Mouse (Mus musculus) cerebellum, adult 8-10 months (tissue): Measurements from ENCODE around the gene Siah2.

ENCODE experiments used
- DNase-seq: peaks from one replicate; pipeline ENCODE4 v3.0.0; 2022

The Siah2 gene

DNA sequence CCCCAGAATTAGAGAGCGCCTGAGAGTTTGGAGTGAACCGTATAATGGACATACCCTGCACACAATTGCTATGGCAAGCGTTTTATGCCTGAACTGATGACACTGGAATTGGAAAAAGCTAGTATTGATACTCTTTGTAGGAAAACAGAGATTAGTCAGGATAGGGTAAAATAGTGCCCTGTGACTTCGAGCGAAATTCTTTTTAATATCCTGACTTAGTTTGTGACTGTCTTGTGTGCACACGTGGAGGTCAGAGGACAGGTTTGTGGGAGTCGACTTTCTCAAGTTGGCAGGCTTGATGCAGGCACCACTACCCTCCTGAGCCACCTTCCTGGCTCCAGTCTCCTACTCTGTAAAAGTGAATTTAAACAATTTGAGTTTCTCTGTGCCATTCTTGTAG lies 1.1 kb upstream of the Siah2 start:
- no peak for DNase-seq

DNA sequence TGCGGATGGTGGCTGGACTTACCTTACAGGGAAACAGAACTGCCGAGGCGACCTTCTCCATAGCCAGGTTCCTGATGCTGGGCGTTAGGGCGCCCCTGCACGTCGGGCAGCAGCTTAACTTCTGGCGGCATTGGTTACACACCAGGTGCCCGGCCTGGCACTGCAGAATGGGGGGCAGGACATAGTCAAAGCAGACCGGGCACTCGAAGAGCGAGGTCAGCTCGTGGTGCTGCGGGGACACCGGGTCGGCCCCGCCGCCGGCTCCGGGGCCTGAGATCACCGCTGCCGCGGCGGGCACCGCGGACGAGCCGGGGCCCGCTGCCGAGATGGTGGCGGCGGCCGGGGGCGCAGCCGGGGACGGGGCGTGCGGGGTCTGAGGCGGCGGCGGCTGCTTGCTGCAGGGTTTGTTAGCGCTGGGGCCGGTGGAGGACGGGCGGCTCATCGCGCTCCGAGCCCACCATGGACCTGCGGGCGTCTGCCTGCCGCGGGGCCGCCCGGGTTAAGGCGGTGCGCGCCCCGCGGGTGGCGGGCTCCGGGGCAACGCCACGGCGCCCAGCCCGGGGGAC lies 743 bp downstream of the Siah2 start:
- DNase-seq, result peak; percentile 57

DNA sequence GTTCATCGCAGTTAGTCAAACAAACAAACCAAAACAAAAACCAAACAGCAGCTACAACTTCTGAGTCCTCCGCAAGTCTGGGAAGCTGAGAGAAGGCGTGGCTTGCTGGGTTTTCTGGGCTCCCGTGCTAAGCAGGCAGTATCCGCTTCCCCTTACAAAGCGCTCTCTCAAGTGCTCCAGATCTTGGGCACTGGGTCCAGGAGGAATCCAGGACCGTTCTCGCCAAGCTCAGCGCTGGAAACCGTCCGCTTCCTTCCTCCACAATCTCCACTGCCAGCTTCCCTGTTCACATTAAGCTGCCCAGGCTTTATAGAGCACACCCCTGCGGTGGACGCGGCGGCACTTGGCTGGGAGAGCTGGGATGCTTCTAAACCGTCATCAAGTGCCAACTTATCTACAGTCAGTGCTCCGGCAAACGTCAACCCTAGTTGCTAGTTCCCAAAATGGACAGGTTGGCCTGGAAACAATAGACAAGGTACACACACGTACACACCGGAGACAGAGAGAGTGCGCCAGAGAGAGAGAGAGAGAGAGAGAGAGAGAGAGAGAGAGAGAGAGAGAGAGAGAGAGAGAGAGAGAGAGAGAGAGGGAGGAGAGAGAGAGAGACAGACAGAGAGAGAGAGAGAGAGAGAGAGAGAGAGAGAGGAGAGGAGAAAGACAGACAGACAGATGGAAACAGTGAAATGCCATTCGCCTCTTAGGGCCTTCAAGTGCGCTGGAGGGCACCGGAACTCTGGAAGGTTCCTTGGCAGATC lies 1.4 kb downstream of the Siah2 start:
- peak; percentile 84 for DNase-seq

DNA sequence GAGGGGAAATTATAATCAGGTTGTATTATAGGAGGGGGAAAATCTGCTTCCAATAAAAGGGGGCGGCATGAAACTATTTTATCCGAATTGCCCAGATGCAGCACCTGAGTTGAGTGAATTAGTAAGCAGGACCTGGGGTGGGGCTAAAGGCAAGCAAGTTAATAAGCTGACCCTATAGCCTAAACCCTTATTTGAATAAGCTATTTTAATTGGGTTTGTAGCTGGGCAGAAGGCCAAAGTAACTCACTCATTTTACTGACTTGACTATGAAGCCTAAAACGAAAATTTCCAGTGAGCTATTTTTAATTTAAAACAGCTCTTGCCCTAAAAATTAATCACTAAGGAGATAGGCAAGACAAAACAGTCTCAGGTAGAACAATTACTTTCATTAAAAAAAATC lies 2.5 kb downstream of the Siah2 start:
- DNase-seq, result no peak

GRCm38 (mm10) chr3:58689105-58689504 lies 3.1 kb downstream of the Siah2 start:
- no peak for DNase-seq

GRCm38 (mm10) chr3:58688551-58688950 lies 3.6 kb downstream of the Siah2 start:
- DNase-seq, result no peak

DNA sequence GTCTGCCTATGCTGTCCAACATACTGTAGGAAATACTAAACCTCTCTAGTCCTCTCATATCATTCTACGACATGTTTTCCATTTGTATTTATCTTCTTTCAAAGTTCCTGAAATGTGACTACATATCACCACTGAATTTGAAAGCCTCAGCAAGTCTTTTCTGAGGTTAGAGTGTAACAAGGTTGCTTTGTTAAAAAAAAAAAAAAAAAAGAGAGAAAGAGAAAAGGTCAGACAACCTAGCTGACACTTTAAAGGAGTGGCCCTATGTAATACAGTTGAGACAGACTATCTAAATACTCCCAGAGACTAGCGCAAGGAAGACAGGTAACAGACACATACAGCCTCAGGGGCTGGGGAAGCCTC lies 5.3 kb downstream of the Siah2 start:
- no peak for DNase-seq

GRCm38 (mm10) chr3:58686206-58686921 lies 5.8 kb downstream of the Siah2 start:
- no peak for DNase-seq

DNA sequence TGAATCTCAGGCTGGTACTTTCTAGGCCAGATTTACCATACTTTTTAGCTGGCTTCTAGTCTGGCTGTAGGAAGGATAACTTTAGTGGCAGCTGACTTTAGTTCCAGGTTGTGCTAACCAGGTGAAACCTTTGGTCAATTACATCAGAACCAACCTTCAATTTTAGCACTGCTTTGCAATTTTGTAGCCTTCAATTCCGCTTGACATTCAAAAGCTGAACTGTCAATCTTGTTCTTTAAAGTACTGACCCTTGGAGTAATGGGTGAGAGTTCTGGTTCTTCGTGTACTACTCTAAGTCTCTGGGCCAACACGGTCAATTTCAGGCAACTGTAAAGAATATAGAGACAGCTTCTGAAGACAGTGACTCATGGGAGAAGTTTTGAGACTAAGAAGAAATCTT lies 6.8 kb downstream of the Siah2 start:
- no peak for DNase-seq

DNA sequence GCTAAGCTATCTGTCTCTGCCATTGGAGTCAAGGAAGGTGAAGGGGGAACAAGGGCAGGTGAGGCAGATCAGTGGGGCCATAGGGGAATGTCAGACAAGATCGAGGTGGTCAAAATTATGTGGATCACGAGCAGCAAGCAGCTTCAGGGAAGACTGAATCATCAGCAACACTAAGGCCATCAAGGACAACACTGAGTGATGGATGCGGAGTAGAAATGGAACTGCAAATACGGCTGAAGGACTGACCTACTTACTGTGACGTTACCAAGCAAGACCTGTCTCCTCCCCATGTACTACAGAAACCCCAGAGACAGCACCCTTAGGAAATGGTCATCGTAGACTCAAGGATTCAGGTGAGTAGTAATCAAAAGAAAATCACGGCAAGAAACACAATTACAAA lies 8.9 kb downstream of the Siah2 start:
- DNase-seq, result no peak

- DNase-seq, result no peak
These were observed 9.9 kb downstream of the Siah2 start for GRCm38 (mm10) chr3:58682336-58682735.

- DNase-seq, result no peak
These were observed 10.4 kb downstream of the Siah2 start for GRCm38 (mm10) chr3:58681831-58682230.

DNA sequence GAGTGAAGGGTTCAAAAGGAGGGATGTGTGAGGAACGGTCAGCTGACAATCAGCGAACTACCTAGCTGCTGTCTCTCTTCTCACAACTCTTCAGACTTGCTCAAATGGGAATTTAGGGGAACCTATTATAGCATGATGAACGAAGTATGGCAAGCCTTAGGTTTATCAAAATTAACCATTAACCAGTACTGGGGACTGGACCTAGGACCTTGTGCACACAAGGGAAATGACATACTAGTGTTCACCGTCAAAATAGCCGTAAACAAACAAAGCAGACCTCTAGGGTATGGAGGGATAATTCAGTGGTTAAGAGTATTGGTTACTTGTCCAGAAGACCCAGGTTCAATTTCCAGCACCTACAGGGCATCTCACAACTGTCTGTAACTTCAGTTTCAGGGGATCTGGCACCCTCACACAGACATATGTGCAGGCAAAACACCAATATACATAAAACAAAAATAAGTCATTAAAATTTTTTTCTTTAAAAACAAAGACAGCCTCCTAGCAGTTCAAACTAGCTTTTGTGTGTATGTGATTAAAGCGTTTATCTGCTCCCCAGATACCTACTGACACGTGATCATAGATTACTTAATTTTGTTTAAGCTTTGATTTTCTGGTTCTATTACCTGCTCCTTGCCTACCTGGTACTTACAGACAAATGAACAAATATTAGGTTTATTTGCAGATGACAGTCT lies 11.1 kb downstream of the Siah2 start:
- DNase-seq, result no peak

DNA sequence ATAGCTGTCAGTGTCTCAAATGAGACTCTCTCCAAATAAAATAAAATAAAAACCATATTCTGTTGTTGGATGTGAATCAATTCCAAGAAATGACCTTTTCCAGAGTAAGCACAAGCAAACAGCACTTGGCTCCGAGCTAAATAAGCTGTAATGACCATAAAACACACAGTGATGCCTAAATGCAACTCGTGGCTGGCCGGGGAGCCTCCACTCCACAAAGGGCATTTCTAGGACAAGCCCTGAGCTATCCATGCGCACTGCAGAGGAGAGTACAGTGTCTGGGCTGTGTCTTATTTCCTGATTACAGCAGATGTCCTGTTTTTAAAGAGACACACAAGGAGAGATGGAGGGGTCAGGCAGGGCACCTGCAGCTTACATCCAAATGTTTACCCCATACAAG lies 12.2 kb downstream of the Siah2 start:
- no peak for DNase-seq

- no peak for DNase-seq
These were observed 13.3 kb downstream of the Siah2 start for GRCm38 (mm10) chr3:58678905-58679304.

DNA sequence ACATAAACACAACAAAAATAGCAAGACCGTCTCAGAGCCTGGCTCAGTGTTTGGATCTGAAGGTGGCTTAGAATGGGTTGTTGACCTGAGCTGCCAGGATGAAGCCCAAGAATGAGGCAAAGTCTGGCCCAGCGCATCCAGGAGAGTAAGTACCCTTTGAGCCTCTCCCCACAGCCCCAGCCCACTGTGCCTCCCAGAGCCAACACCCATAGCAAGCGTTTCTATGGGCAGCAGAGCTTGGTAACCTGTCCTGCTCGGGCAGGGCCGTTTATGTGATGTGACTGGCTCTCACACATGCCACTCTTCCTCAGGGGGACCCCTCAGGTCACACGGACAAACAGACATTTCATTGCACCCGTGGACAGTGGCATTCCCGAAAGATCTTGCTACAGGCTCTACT lies 13.8 kb downstream of the Siah2 start:
- no peak for DNase-seq

GRCm38 (mm10) chr3:58677615-58678014 lies 14.6 kb downstream of the Siah2 start:
- no peak for DNase-seq

- no peak for DNase-seq
These were observed 18.9 kb downstream of the Siah2 start for GRCm38 (mm10) chr3:58673295-58673694.

- no peak for DNase-seq
These were observed 19.6 kb downstream of the Siah2 start for GRCm38 (mm10) chr3:58672481-58673183.

DNA sequence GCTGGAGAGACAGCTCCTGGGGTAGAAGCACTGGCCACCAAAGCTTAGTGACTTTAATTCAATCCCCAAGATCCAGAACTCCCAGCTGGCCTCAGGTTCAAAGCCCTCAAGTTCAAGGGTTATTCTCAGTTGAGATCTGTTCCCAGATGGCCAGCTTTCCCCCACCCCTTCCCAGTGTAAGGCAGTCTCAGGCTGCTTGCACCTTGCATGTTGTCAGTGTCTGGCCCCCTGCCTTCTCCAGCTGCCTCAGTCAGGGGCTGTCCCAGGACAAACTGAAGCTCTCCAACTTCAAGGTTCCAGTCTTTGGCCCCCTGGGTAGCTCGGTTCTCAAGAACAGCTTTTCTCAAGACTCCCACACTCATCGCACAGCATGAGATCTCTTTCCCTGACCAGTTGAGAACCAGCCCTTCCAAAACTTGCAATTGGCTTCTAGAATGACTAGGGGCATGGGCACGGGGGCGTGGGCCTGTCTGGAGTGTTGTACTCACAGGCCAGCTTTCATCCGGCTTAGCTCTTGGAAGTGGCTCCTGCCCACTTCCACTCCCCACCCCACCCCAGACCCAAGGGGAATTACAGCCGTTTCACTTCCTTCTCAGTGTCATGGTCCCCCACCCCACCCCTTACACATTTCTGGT lies 20.5 kb downstream of the Siah2 start:
- DNase-seq, result no peak

- no peak for DNase-seq
These were observed 28.2 kb downstream of the Siah2 start for GRCm38 (mm10) chr3:58663970-58664369.

GRCm38 (mm10) chr3:58660636-58661035 lies 31.6 kb downstream of the Siah2 start:
- no peak for DNase-seq

DNA sequence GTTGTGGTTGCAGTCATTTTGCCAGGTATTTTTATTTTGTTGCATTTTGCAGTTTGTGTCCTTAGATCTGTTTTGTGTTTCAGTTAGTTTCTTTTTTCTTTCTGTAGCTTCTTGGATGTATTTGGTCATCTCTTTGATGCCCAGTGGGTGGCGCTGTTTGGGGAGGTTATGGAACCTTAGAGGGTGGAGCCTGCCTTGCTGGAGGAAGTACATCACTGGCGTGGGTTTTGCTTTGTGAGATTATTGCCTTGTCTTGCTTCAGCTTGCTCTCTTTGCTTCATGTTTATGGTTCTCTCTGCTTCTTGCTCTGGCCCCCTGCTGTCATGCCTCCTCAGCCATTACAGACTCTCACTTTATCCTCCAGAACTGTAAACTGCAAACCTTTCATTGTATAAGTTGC lies 34.8 kb downstream of the Siah2 start:
- DNase-seq, result no peak
